Mouse (Mus musculus) heart, postnatal 25 days (tissue): ENCODE data around the gene Net1. TPM values are rescaled to one million over a fixed set of nuclear protein-coding genes. Genes with fewer than 3 reads are reported as not detected.
"Not testable (repeated sequence)": the region's sequence is repeated elsewhere in the genome, so short reads cannot be mapped to it uniquely, and the experiment has no call there.

Source experiments
- DNase-seq: peaks from one replicate; pipeline ENCODE4 v3.0.0; 2022; ENCODE audit warnings: low spot score
- intact Hi-C: fragments of 180-260 bp; cut with DNase I; formaldehyde crosslinking; loops from one replicate; pipeline ENCODE4 v1.15.1; 2025
- microRNA-seq: library from miRNA; unstranded; fragments of <30 nt; microRNA quantifications from one replicate; pipeline ENCODE4 v1.2.0, GENCODE M21; 2022
- total RNA-seq, 2 experiments: library from RNA; stranded (reverse); gene quantifications; 2 replicates each; pipeline ENCODE4 v1.2.3; 2021

Net1 gene
- total RNA-seq, 2 experiments from 2014 or later, result 19.8 to 20.0 TPM

- intact Hi-C loops, DNase-seq: not testable (repeated sequence)
Measured at GRCm38 (mm10) chr13:3853648-3854333, 64.2 kb downstream of the Net1 start, which contains the start of gene Calm5. Gene Calm5 (plus strand): TSS chr13:3854173.

GRCm38 (mm10) chr13:3850330-3850729, 67.7 kb downstream of the Net1 start:
- DNase-seq, result no peak
- intact Hi-C loops, result no loop called here

GRCm38 (mm10) chr13:3840662-3841061, 77.4 kb downstream of the Net1 start:
- DNase-seq, intact Hi-C loops: not testable (repeated sequence)

- DNase-seq, intact Hi-C loops: not testable (repeated sequence)
Measured at GRCm38 (mm10) chr13:3837312-3837807, 80.7 kb downstream of the Net1 start, which contains the start of gene Calm4. Gene Calm4 (plus strand): TSS chr13:3837757.

GRCm38 (mm10) chr13:3833644-3834043, 84.4 kb downstream of the Net1 start:
- intact Hi-C loops, DNase-seq: not testable (repeated sequence)

GRCm38 (mm10) chr13:3832450-3832849, 85.6 kb downstream of the Net1 start:
- no peak for DNase-seq
- intact Hi-C loops, result no loop called here

Small RNAs within 50 kb of the gene (microRNA-seq; reads per million reads assigned to microRNA genes)
- not detected for gene Gm22460

Other genes starting within 250 kb of the Net1 start
- gene Calml3, start 113.9 kb downstream of the Net1 start, total RNA-seq, result not detected
- not detected for gene Calm4, start 80.5 kb downstream of the Net1 start, total RNA-seq
- gene Calm5, start 64.0 kb downstream of the Net1 start, total RNA-seq, result not detected
- gene Tubal3, start 54 bp upstream of the Net1 start, total RNA-seq, result not detected
- gene Ucn3, start 27.1 kb upstream of the Net1 start, total RNA-seq, result not detected
- 1 to 10 TPM; 6.5 to 8.6 TPM for gene Akr1c14, start 130.8 kb upstream of the Net1 start, total RNA-seq
- gene Akr1c18, start 232.4 kb upstream of the Net1 start, total RNA-seq, result not detected